8 mouse cellular contexts compared by ENCODE assay signal in genomic region chr10:26375790-26376545, GRCm38 (mm10). TPM values are rescaled to one million over a fixed set of nuclear protein-coding genes. Genes with fewer than 3 reads are reported as not detected.
A peak's percentile ranks its signal among the peaks of the same experiment; 100 is the strongest.
DNase-seq lines count a peak whose midpoint lies in the region; ATAC-seq and TF ChIP-seq lines count a peak whose summit lies in the region.

Gene L3mbtl3 (minus strand): TSS chr10:26375971.

- DNase-seq in A20 (ENCODE audit: low read depth, low spot score), result peak; percentile 85
- peak; percentile 56 for DNase-seq in liver, adult 2 months (ENCODE audit: extremely low read depth, low read depth, low spot score)
- peak; percentile 80 to 89 for DNase-seq in spleen, postnatal 4 days (ENCODE audit: low spot score in 2 of 2)

- no peaks in the 10 kb centered on the region for H3K27me3 ChIP-seq in embryonic facial prominence, embryonic 15.5 days
- no peaks in the 10 kb centered on the region for H3K27me3 ChIP-seq in heart, embryonic 12.5 days (replicated peaks)
- no peaks in the 10 kb centered on the region for H3K27me3 ChIP-seq in kidney, embryonic 16.5 days (ENCODE audit: insufficient read depth, low read length)
- H3K27me3 ChIP-seq in liver, adult 2 months (ENCODE audit: control insufficient read depth, insufficient read depth, low read length), result no peaks in the 10 kb centered on the region

- TF ChIP-seq CTCF in bone marrow, adult 2 months (IDR thresholded peaks at IDR 0.05; ENCODE audit: control insufficient read depth, insufficient read depth, low read length), result no peak
- no peak for TF ChIP-seq CTCF in liver, adult 2 months (IDR thresholded peaks at IDR 0.05; ENCODE audit: low read depth, low read length)

- no peaks in the 10 kb centered on the region for H3K36me3 ChIP-seq in embryonic facial prominence, embryonic 15.5 days
- no peaks in the 10 kb centered on the region for H3K36me3 ChIP-seq in heart, embryonic 12.5 days
- H3K36me3 ChIP-seq in kidney, embryonic 16.5 days (ENCODE audit: insufficient read depth, low read length), result no peaks in the 10 kb centered on the region
- H3K36me3 ChIP-seq in liver, adult 2 months (ENCODE audit: control insufficient read depth, insufficient read depth, low read length), result no peaks in the 10 kb centered on the region

- H3K9ac ChIP-seq in embryonic facial prominence, embryonic 15.5 days, result peak within 1 kb of the TSS; percentile 89
- peak within 1 kb of the TSS; percentile 94 for H3K9ac ChIP-seq in heart, embryonic 12.5 days
- peak within 1 kb of the TSS; percentile 94 for H3K9ac ChIP-seq in kidney, embryonic 16.5 days (replicated peaks; ENCODE audit: low read length)
- peak within 1 kb of the TSS; percentile 89 for H3K9ac ChIP-seq in liver, adult 2 months (ENCODE audit: low read depth, low read length)

- ATAC-seq in embryonic facial prominence, embryonic 15.5 days (ENCODE audit: insufficient number of reproducible peaks, low FRiP score, low TSS enrichment, low read depth), result peak; percentile 85
- ATAC-seq in heart, embryonic 12.5 days (ENCODE audit: insufficient number of reproducible peaks, low FRiP score), result peak; percentile 62; the same call in 1 of the 2 replicates
- ATAC-seq in kidney, embryonic 16.5 days (ENCODE audit: low FRiP score, low TSS enrichment), result peak; percentile 82
- ATAC-seq in monocyte, adult 5-6 weeks (replicated peaks; ENCODE audit: insufficient number of reproducible peaks, low FRiP score, low TSS enrichment, poor library complexity, severe bottlenecking), result peak; percentile 60; the same call in 1 of the 2 replicates

- under 1% methylated on average over 42 of the region's 42 CpGs for whole genome bisulfite sequencing in bone marrow, adult 2 months
- WGBS in embryonic facial prominence, embryonic 15.5 days, result 2% methylated on average over 42 of the region's 42 CpGs
- 2% methylated on average over 37 of the region's 42 CpGs for WGBS in heart, embryonic 12.5 days
- 2% methylated on average over 42 of the region's 42 CpGs for WGBS in kidney, embryonic 16.5 days
- WGBS in liver, adult 2 months, result 10% methylated on average over 42 of the region's 42 CpGs

- H3K4me1 ChIP-seq in bone marrow, adult 2 months (ENCODE audit: control insufficient read depth, insufficient read depth, low read length), result no peaks in the 10 kb centered on the region
- H3K4me1 ChIP-seq in embryonic facial prominence, embryonic 15.5 days, result peaks cover 18% of the 10 kb centered on the region
- peaks cover 15% of the 10 kb centered on the region for H3K4me1 ChIP-seq in heart, embryonic 12.5 days (replicated peaks)
- H3K4me1 ChIP-seq in kidney, embryonic 16.5 days (ENCODE audit: insufficient read depth, low read length), result 0 out of 2 replicates have a peak, but pooled peaks cover 3% of the 10 kb centered on the region
- H3K4me1 ChIP-seq in liver, adult 2 months (ENCODE audit: control insufficient read depth, insufficient read depth, low read length), result peaks cover 6% of the 10 kb centered on the region

- H3K4me2 ChIP-seq in embryonic facial prominence, embryonic 15.5 days (replicated peaks), result peak within 1 kb of the TSS; percentile 82
- peak within 1 kb of the TSS; percentile 84 for H3K4me2 ChIP-seq in heart, embryonic 12.5 days
- H3K4me2 ChIP-seq in kidney, embryonic 16.5 days (replicated peaks; ENCODE audit: low read depth, low read length), result peak within 1 kb of the TSS; percentile 90

- no peaks in the 10 kb centered on the region for H3K79me2 ChIP-seq in liver, adult 2 months (ENCODE audit: control insufficient read depth, insufficient read depth, low read length)

- H3K9me3 ChIP-seq in embryonic facial prominence, embryonic 15.5 days (replicated peaks), result no peaks in the 10 kb centered on the region
- H3K9me3 ChIP-seq in heart, embryonic 12.5 days (replicated peaks), result no peaks in the 10 kb centered on the region
- no peaks in the 10 kb centered on the region for H3K9me3 ChIP-seq in kidney, embryonic 16.5 days (ENCODE audit: low read length)

- peak; percentile 42; the same call in 1 of the 2 replicates for TF ChIP-seq POLR2A in bone marrow, adult 2 months (IDR thresholded peaks at IDR 0.05; ENCODE audit: borderline replicate concordance, control insufficient read depth, low read depth, low read length)
- TF ChIP-seq POLR2A in liver, adult 2 months (IDR thresholded peaks at IDR 0.05; ENCODE audit: extremely low read depth, insufficient read depth, low read length), result no peak

- peak within 1 kb of the TSS; percentile 95 for H3K4me3 ChIP-seq in bone marrow, adult 2 months (replicated peaks; ENCODE audit: control insufficient read depth, low read depth, low read length)
- H3K4me3 ChIP-seq in embryonic facial prominence, embryonic 15.5 days (replicated peaks), result peak within 1 kb of the TSS; percentile 92
- H3K4me3 ChIP-seq in heart, embryonic 12.5 days, result peak within 1 kb of the TSS; percentile 97
- H3K4me3 ChIP-seq in kidney, embryonic 16.5 days (ENCODE audit: low read length), result peak within 1 kb of the TSS; percentile 80
- peak within 1 kb of the TSS; percentile 86 for H3K4me3 ChIP-seq in liver, adult 2 months (ENCODE audit: insufficient read depth, low read depth, low read length)

- H3K27ac ChIP-seq in bone marrow, adult 2 months (ENCODE audit: control insufficient read depth, insufficient read depth, low read depth, low read length, poor library complexity), result peak within 1 kb of the TSS; percentile 85
- peak within 1 kb of the TSS; percentile 97 for H3K27ac ChIP-seq in embryonic facial prominence, embryonic 15.5 days (replicated peaks)
- H3K27ac ChIP-seq in heart, embryonic 12.5 days (ENCODE audit: poor library complexity, severe bottlenecking), result peak within 1 kb of the TSS; percentile 92
- H3K27ac ChIP-seq in kidney, embryonic 16.5 days (ENCODE audit: low read length), result peak within 1 kb of the TSS; percentile 94
- peak within 1 kb of the TSS; percentile 20 for H3K27ac ChIP-seq in liver, adult 2 months (replicated peaks; ENCODE audit: insufficient read depth, low read depth, low read length)

RNA-seq across cellular contexts. Expression of gene L3mbtl3, which starts in this region (rescaled TPM):
- 3.0 and 8.3 TPM in 2 replicates for polyA plus RNA-seq in bone marrow, adult 2 months (2011; ENCODE audit: insufficient read depth, insufficient read length, low replicate concordance, missing spikeins)
- 15.0 and 17.2 TPM in 2 replicates for polyA plus RNA-seq in embryonic facial prominence, embryonic 15.5 days (2015; fragmentation: Nextera tagmentation; extraction: Ambion mirVana)
- 12.2 and 12.9 TPM in 2 replicates for polyA plus RNA-seq in heart, embryonic 12.5 days (2016; fragmentation: Nextera tagmentation; extraction: Ambion mirVana)
- polyA plus RNA-seq in kidney, embryonic 16.5 days (2015; fragmentation: Nextera tagmentation; extraction: Ambion mirVana), result 11.8 and 13.5 TPM in 2 replicates
- total RNA-seq in liver, adult 2 months (2014; rRNA removed), result 3.6 and 4.1 TPM in 2 replicates
- 1.2 and 1.7 TPM in 2 replicates for polyA plus RNA-seq in liver, adult 2 months (2012; rRNA removed)
- total RNA-seq in monocyte, adult 5-6 weeks (2017), result 18.8 to 28.8 TPM (median 24.9 TPM) in 3 replicates

Comparison
In these comparisons a context has a peak if more than half of its experiments do, and no peak if none do; other contexts are left out.
1. Peak in every context shown above with its lines: DNase-seq, ATAC-seq, H3K4me3 ChIP-seq and H3K27ac ChIP-seq.
2. H3K27ac ChIP-seq: peak in every context shown above with its lines; median percentile 97 in embryonic facial prominence, embryonic 15.5 days; 94 in kidney, embryonic 16.5 days; 92 in heart, embryonic 12.5 days; 85 in bone marrow, adult 2 months; 20 in liver, adult 2 months.